Mouse (Mus musculus): Measurements from ENCODE around the gene Vmn1r25. TPM values are rescaled to one million over a fixed set of nuclear protein-coding genes. Genes with fewer than 3 reads are reported as not detected.
"Not testable (repeated sequence)": the region's sequence is repeated elsewhere in the genome, so short reads cannot be mapped to it uniquely, and the experiment has no call there.

The Vmn1r25 gene
- polyA plus RNA-seq (2012; rRNA removed) = not detected in 2 replicates

DNA sequence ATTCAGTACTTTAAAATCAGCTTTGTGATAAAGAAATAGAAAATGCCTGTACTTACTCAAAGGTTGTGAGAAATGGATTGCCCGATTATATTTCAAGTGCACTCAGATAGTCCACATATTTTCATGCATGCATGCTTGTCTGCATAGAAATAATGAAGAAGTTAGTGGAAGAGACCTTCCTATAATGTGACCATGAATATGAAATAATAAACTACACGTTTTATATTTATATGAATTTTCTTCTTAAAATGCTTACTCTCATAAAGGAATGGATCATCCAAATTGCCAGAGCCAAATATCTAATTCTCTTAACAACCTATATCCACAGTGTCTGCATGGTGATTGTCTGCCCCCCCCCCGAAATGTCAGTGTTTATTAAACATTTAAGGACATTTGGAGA, at the start of gene Vmn1r25:
Gene Vmn1r25 (minus strand): TSS at position 101 of the 400 bp plus-strand sequence.
- no peak for DNase-seq (ENCODE audit: low read depth in 1 of 2, low spot score in 2 of 2)
- TF ChIP-seq CTCF (IDR thresholded peaks at IDR 0.05; ENCODE audit: extremely low read depth, insufficient read depth, insufficient read length, insufficient replicate concordance) (no peak), POLR2A (IDR thresholded peaks at IDR 0.05; ENCODE audit: low read depth, low read length) (no peak)
- no peaks in the 10 kb centered on the region for H3K4me1 ChIP-seq (ENCODE audit: control insufficient read depth, insufficient read depth, insufficient read length)
- no peak within 1 kb of the TSS for H3K27ac ChIP-seq (ENCODE audit: insufficient read depth, low read length)
- no peak within 1 kb of the TSS for H3K4me3 ChIP-seq (ENCODE audit: extremely low read depth, insufficient read depth, insufficient read length)
- 61% methylated on average over 3 of the region's 3 CpGs for WGBS
- H3K36me3 ChIP-seq (ENCODE audit: control insufficient read depth, insufficient read depth, low read length) = no peaks in the 10 kb centered on the region
- no peaks in the 10 kb centered on the region for H3K27me3 ChIP-seq (ENCODE audit: control insufficient read depth, insufficient read depth, low read length)

DNA sequence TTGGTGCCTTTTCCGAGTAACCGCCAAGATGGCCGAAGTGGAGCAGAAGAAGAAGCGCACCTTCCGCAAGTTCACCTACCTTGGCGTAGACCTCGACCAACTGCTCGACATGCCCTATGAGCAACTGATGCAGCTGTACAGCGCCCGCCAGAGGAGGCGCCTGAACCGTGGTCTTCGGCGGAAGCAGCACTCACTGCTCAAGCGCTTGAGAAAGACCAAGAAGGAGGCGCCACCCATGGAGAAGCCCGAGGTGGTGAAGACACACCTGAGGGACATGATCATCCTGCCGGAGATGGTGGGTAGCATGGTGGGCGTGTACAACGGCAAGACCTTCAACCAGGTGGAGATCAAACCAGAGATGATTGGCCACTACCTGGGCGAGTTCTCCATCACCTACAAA, 36.9 kb upstream of the Vmn1r25 start:
- H3K4me3 ChIP-seq (ENCODE audit: extremely low read depth, insufficient read depth, insufficient read length); H3K27me3 ChIP-seq (ENCODE audit: control insufficient read depth, insufficient read depth, low read length); H3K4me1 ChIP-seq (ENCODE audit: control insufficient read depth, insufficient read depth, insufficient read length); DNase-seq (ENCODE audit: low read depth in 1 of 2, low spot score in 2 of 2); H3K36me3 ChIP-seq (ENCODE audit: control insufficient read depth, insufficient read depth, low read length); H3K27ac ChIP-seq (ENCODE audit: insufficient read depth, low read length): not testable (repeated sequence)
- WGBS = 93% methylated on average over 21 of the region's 21 CpGs

DNA sequence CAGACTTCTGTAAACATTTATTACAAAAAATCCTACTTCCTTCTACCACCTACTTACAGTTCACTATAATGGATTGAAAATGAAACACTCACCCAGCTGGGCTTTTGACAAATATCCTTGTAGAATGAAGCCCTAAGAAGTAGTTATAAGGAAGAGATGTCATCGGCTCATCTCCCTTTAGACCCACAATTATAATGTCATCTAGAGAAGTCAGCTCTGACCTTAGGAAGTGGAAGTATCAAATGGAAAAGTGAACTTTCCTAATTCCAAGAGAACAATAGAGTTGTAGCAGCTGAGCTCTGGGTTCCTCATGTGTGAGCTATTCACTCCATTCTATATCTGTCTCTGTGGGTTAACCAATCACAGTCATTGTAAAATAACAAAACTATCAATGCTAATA, 34.4 kb upstream of the Vmn1r25 start, which contains the start of gene Vmn1r26:
Gene Vmn1r26 (minus strand): TSS at position 101 of the 400 bp plus-strand sequence.
- H3K27me3 ChIP-seq (ENCODE audit: control insufficient read depth, insufficient read depth, low read length) = no peaks in the 10 kb centered on the region
- 91% methylated on average over 1 of the region's 1 CpGs for WGBS
- no peak for TF ChIP-seq POLR2A (IDR thresholded peaks at IDR 0.05; ENCODE audit: low read depth, low read length)
- no peak for TF ChIP-seq CTCF (IDR thresholded peaks at IDR 0.05; ENCODE audit: extremely low read depth, insufficient read depth, insufficient read length, insufficient replicate concordance)

DNA sequence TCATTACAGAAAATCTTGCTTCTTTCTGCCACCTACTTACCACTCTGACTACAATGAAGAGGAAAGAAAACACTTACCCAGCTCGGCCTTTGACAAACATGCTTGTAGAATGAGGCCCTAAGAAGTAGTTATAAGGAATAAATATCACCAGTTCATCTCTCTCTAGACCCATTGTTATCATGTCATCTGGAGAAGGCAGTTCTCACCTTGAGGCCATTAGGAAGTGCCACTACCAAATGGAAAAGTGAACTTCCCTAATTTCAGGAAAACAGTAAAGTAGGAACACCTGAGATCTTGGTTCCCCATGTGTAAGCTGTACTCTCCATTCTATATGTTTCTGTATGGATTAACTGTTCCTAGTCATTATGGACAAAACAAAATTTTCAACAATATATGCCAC, 19.2 kb downstream of the Vmn1r25 start, which contains the start of gene Vmn1r24:
Gene Vmn1r24 (minus strand): TSS at position 101 of the 400 bp plus-strand sequence.
- H3K4me3 ChIP-seq (ENCODE audit: extremely low read depth, insufficient read depth, insufficient read length); H3K4me1 ChIP-seq (ENCODE audit: control insufficient read depth, insufficient read depth, insufficient read length); H3K27ac ChIP-seq (ENCODE audit: insufficient read depth, low read length); DNase-seq (ENCODE audit: low read depth in 1 of 2, low spot score in 2 of 2); H3K27me3 ChIP-seq (ENCODE audit: control insufficient read depth, insufficient read depth, low read length); H3K36me3 ChIP-seq (ENCODE audit: control insufficient read depth, insufficient read depth, low read length): not testable (repeated sequence)
- WGBS = 80% methylated on average over 1 of the region's 1 CpGs

More for the DNA sequence above, 34.4 kb upstream of the Vmn1r25 start, which contains the start of gene Vmn1r26:
- Histone ChIP-seq H3K36me3 (ENCODE audit: control insufficient read depth, insufficient read depth, low read length) (no peaks in the 10 kb centered on the region), H3K4me1 (ENCODE audit: control insufficient read depth, insufficient read depth, insufficient read length) (no peaks in the 10 kb centered on the region), H3K27ac (ENCODE audit: insufficient read depth, low read length) (no peak within 1 kb of the TSS), H3K4me3 (ENCODE audit: extremely low read depth, insufficient read depth, insufficient read length) (no peak within 1 kb of the TSS)
- no peak for DNase-seq (ENCODE audit: low read depth in 1 of 2, low spot score in 2 of 2)

Other genes with a start within 250 kb of the Vmn1r25 start
- gene Vopp1, start 155.7 kb downstream of the Vmn1r25 start, polyA plus RNA-seq (2012; rRNA removed) = 18.3 and 20.2 TPM in 2 replicates
- gene Vmn1r21, start 130.5 kb downstream of the Vmn1r25 start, polyA plus RNA-seq (2012; rRNA removed) = not detected in 2 replicates
- gene Vmn1r22, start 72.8 kb downstream of the Vmn1r25 start, polyA plus RNA-seq (2012; rRNA removed) = not detected in 2 replicates
- gene Vmn1r23, start 54.0 kb downstream of the Vmn1r25 start, polyA plus RNA-seq (2012; rRNA removed) = not detected in 2 replicates
- gene Vmn1r24, start 19.3 kb downstream of the Vmn1r25 start, polyA plus RNA-seq (2012; rRNA removed) = not detected in 2 replicates
- gene Vmn1r26, start 34.3 kb upstream of the Vmn1r25 start, polyA plus RNA-seq (2012; rRNA removed) = not detected in 2 replicates
- gene Vmn1r27, start 238.0 kb upstream of the Vmn1r25 start, polyA plus RNA-seq (2012; rRNA removed) = not detected in 2 replicates